Mouse (Mus musculus) midbrain, embryonic 14.5 days (tissue): ENCODE measurements around the gene Snx29. TPM values are rescaled to one million over a fixed set of nuclear protein-coding genes. Genes with fewer than 3 reads are reported as not detected.

Experiments used
- ATAC-seq: fragments of 200-750 bp; cut with Nextera tagmentation; 2 replicates; pipeline ENCODE4 v1.8.0; 2017; ENCODE audit warnings: moderate number of reproducible peaks, moderate library complexity; ENCODE audit not compliant: low FRiP score, low TSS enrichment
- DNase-seq: peaks from one replicate; pipeline ENCODE4 v3.0.0-alpha.2; 2015
- H3K27ac ChIP-seq: fragments of 300-500 bp; sonication (generic); replicated peaks from 2 replicates; pipeline ENCODE4 v1.5.1; 2014; ENCODE audit warnings: mild to moderate bottlenecking, low read depth, low read length, moderate library complexity
- H3K27me3 ChIP-seq: fragments of 300-500 bp; sonication (generic); 2 replicates; pipeline ENCODE4 v1.6.1; 2014; ENCODE audit warnings: low read length, control low read depth, mixed read lengths; ENCODE audit not compliant: control insufficient read depth, insufficient read depth
- H3K36me3 ChIP-seq: fragments of 300-500 bp; sonication (generic); 2 replicates; pipeline ENCODE4 v1.6.1; 2014; ENCODE audit warnings: low read length, control low read depth; ENCODE audit not compliant: control insufficient read depth, insufficient read depth
- H3K4me1 ChIP-seq: fragments of 300-500 bp; sonication (generic); 2 replicates; pipeline ENCODE4 v1.6.1; 2014; ENCODE audit warnings: mild to moderate bottlenecking, antibody characterized with exemption, low read length, control low read depth; ENCODE audit not compliant: control insufficient read depth, insufficient read depth
- H3K4me2 ChIP-seq: fragments of 300-500 bp; sonication (generic); 2 replicates; pipeline ENCODE4 v1.6.1; 2014; ENCODE audit warnings: mild to moderate bottlenecking, low read length, moderate library complexity
- H3K4me3 ChIP-seq: fragments of 300-500 bp; sonication (generic); replicated peaks from 2 replicates; pipeline ENCODE4 v1.5.1; 2014; ENCODE audit warnings: low read depth, low read length
- H3K9ac ChIP-seq: fragments of 300-500 bp; sonication (generic); replicated peaks from 2 replicates; pipeline ENCODE4 v1.6.1; 2014; ENCODE audit warnings: mild to moderate bottlenecking, low read length, moderate library complexity
- H3K9me3 ChIP-seq: fragments of 300-500 bp; sonication (generic); 2 replicates; pipeline ENCODE4 v1.6.1; 2016; ENCODE audit warnings: low read length, control low read depth, mixed read lengths; ENCODE audit not compliant: control insufficient read depth
- WGBS: fragments of 180-500 bp; shearing (Covaris S2); extraction: QIAGEN DNeasy Blood & Tissue Kit; methylation state at CpG from one replicate; pipeline ENCODE4 v1.1.7; 2014; 5-methylcytosine and 5-hydroxymethylcytosine counted together
- polyA plus RNA-seq: library from polyadenylated mRNA; unstranded; fragments of >200 nt; fragmentation: Nextera tagmentation; extraction: Ambion mirVana; gene quantifications from 2 replicates; pipeline ENCODE4 v1.2.1, GENCODE M21; 2014

Gene Snx29
- polyA plus RNA-seq, 1 experiment from 2014 or later: 16.1 TPM

- Histone ChIP-seq H3K9me3 (no peaks in the 10 kb centered on the region), H3K4me2 (no peak overlapping the region), H3K4me1 (no peaks in the 10 kb centered on the region), H3K27ac (no peak overlapping the region), H3K9ac (no peak overlapping the region), H3K36me3 (no peaks in the 10 kb centered on the region), H3K4me3 (no peak overlapping the region), H3K27me3 (no peaks in the 10 kb centered on the region)
- ATAC-seq: no peak
- WGBS: 55% methylated on average over 7 of the region's 7 CpGs
- DNase-seq: no peak
Measured at GRCm38 (mm10) chr16:11738341-11738740, 415.6 kb downstream of the Snx29 start.

GRCm38 (mm10) chr16:11741951-11742350 is 419.2 kb downstream of the Snx29 start:
- no peak overlapping the region for H3K27ac ChIP-seq
- H3K4me3 ChIP-seq: no peak overlapping the region
- no peak for ATAC-seq
- no peak for DNase-seq
- 81% methylated on average over 5 of the region's 5 CpGs for WGBS
- no peaks in the 10 kb centered on the region for H3K9me3 ChIP-seq
- no peak overlapping the region for H3K4me2 ChIP-seq
- H3K36me3 ChIP-seq: no peaks in the 10 kb centered on the region
- H3K9ac ChIP-seq: no peak overlapping the region
- no peaks in the 10 kb centered on the region for H3K4me1 ChIP-seq
- H3K27me3 ChIP-seq: no peaks in the 10 kb centered on the region

GRCm38 (mm10) chr16:11742351-11742750 is 419.6 kb downstream of the Snx29 start:
- Histone ChIP-seq H3K9me3 (no peaks in the 10 kb centered on the region), H3K4me1 (no peaks in the 10 kb centered on the region), H3K4me2 (no peak overlapping the region), H3K4me3 (no peak overlapping the region), H3K27ac (no peak overlapping the region), H3K27me3 (no peaks in the 10 kb centered on the region), H3K36me3 (no peaks in the 10 kb centered on the region), H3K9ac (no peak overlapping the region)
- ATAC-seq (no peak), DNase-seq (no peak)
- WGBS: 85% methylated on average over 7 of the region's 7 CpGs

GRCm38 (mm10) chr16:11743013-11743412 is 420.3 kb downstream of the Snx29 start:
- Histone ChIP-seq H3K27ac (no peak overlapping the region), H3K4me3 (no peak overlapping the region), H3K27me3 (no peaks in the 10 kb centered on the region), H3K4me2 (no peak overlapping the region), H3K9me3 (no peaks in the 10 kb centered on the region), H3K9ac (no peak overlapping the region), H3K4me1 (no peaks in the 10 kb centered on the region), H3K36me3 (no peaks in the 10 kb centered on the region)
- ATAC-seq (no peak), DNase-seq (no peak)
- 55% methylated on average over 3 of the region's 3 CpGs for WGBS

GRCm38 (mm10) chr16:11743724-11744123 is 421.0 kb downstream of the Snx29 start:
- no peaks in the 10 kb centered on the region for H3K4me1 ChIP-seq
- no peaks in the 10 kb centered on the region for H3K36me3 ChIP-seq
- H3K9me3 ChIP-seq: no peaks in the 10 kb centered on the region
- H3K9ac ChIP-seq: no peak overlapping the region
- no peaks in the 10 kb centered on the region for H3K27me3 ChIP-seq
- no peak overlapping the region for H3K4me3 ChIP-seq
- WGBS: 85% methylated on average over 4 of the region's 4 CpGs
- H3K27ac ChIP-seq: no peak overlapping the region
- no peak overlapping the region for H3K4me2 ChIP-seq
- ATAC-seq (no peak), DNase-seq (no peak)

- Histone ChIP-seq H3K4me3 (no peak overlapping the region), H3K27ac (no peak overlapping the region), H3K4me2 (no peak overlapping the region), H3K36me3 (no peaks in the 10 kb centered on the region), H3K9me3 (no peaks in the 10 kb centered on the region), H3K4me1 (no peaks in the 10 kb centered on the region), H3K27me3 (no peaks in the 10 kb centered on the region), H3K9ac (no peak overlapping the region)
- 95% methylated on average over 2 of the region's 2 CpGs for WGBS
- DNase-seq (no peak), ATAC-seq (no peak)
Measured at GRCm38 (mm10) chr16:11746036-11746435, 423.3 kb downstream of the Snx29 start.

- no peak for ATAC-seq
- DNase-seq: no peak
- Histone ChIP-seq H3K4me2 (no peak overlapping the region), H3K9me3 (no peaks in the 10 kb centered on the region), H3K27me3 (no peaks in the 10 kb centered on the region), H3K27ac (no peak overlapping the region), H3K4me3 (no peak overlapping the region), H3K9ac (no peak overlapping the region), H3K4me1 (no peaks in the 10 kb centered on the region), H3K36me3 (no peaks in the 10 kb centered on the region)
- 92% methylated on average over 5 of the region's 5 CpGs for WGBS
Measured at GRCm38 (mm10) chr16:11747867-11748266, 425.2 kb downstream of the Snx29 start.

GRCm38 (mm10) chr16:11749111-11749510 is 426.4 kb downstream of the Snx29 start:
- no peaks in the 10 kb centered on the region for H3K4me1 ChIP-seq
- H3K27me3 ChIP-seq: no peaks in the 10 kb centered on the region
- H3K9me3 ChIP-seq: no peaks in the 10 kb centered on the region
- 89% methylated on average over 3 of the region's 3 CpGs for WGBS
- H3K9ac ChIP-seq: no peak overlapping the region
- H3K27ac ChIP-seq: no peak overlapping the region
- DNase-seq (no peak), ATAC-seq (no peak)
- no peaks in the 10 kb centered on the region for H3K36me3 ChIP-seq
- H3K4me3 ChIP-seq: no peak overlapping the region
- no peak overlapping the region for H3K4me2 ChIP-seq

- Histone ChIP-seq H3K27ac (no peak overlapping the region), H3K4me1 (no peaks in the 10 kb centered on the region), H3K9ac (no peak overlapping the region), H3K36me3 (peaks cover 3% of the 10 kb centered on the region; the same call in 1 of the 2 replicates), H3K27me3 (no peaks in the 10 kb centered on the region), H3K4me3 (no peak overlapping the region), H3K4me2 (no peak overlapping the region), H3K9me3 (no peaks in the 10 kb centered on the region)
- DNase-seq (no peak), ATAC-seq (no peak)
Measured at GRCm38 (mm10) chr16:11750605-11751004, 427.9 kb downstream of the Snx29 start.
